9 mouse cellular contexts compared by ENCODE assay signal in genomic region chr6:108963295-108963694, GRCm38 (mm10).
A peak's percentile ranks its signal among the peaks of the same experiment; 100 is the strongest.
DNase-seq lines count a peak whose midpoint lies in the region; ATAC-seq and TF ChIP-seq lines count a peak whose summit lies in the region.
"Had no signal": no experiment of that assay in that cellular context is flagged by ENCODE, and none has a peak within 500 bp of the region (broad histone marks: within the 10 kb centered on the region; RNA-seq: fewer than 3 reads in every experiment).

No protein-coding gene starts in this region.

- no peaks in the 10 kb centered on the region for H3K27me3 ChIP-seq in kidney, embryonic 16.5 days (ENCODE audit: insufficient read depth, low read length)
- no peaks in the 10 kb centered on the region for H3K27me3 ChIP-seq in limb, embryonic 14.5 days (ENCODE audit: control insufficient read depth, insufficient read depth, low read length)

- 6% methylated on average over 2 of the region's 2 CpGs for WGBS in kidney, embryonic 16.5 days
- 13% methylated on average over 2 of the region's 2 CpGs for WGBS in limb, embryonic 14.5 days

- H3K4me3 ChIP-seq in ES-E14 (ENCODE audit: insufficient read depth in 1 of 2, low read depth in 1 of 2, low read length in 2 of 2, poor library complexity in 1 of 2, severe bottlenecking in 1 of 2): no peak overlapping the region
- H3K4me3 ChIP-seq in kidney, embryonic 16.5 days (ENCODE audit: low read length): no peak overlapping the region
- H3K4me3 ChIP-seq in limb, embryonic 14.5 days (replicated peaks; ENCODE audit: low read length): no peak overlapping the region
- H3K4me3 ChIP-seq: erythroblast, embryonic 14.5 days had no signal

- H3K4me1 ChIP-seq in ES-E14 (ENCODE audit: control insufficient read depth in 2 of 2, insufficient read depth in 2 of 2, low read length in 2 of 2, poor library complexity in 1 of 2): no peaks in the 10 kb centered on the region
- H3K4me1 ChIP-seq in kidney, embryonic 16.5 days (ENCODE audit: insufficient read depth, low read length): no peaks in the 10 kb centered on the region
- H3K4me1 ChIP-seq in limb, embryonic 14.5 days (ENCODE audit: control insufficient read depth, insufficient read depth, low read length): no peaks in the 10 kb centered on the region

- H3K36me3 ChIP-seq in ES-E14 (ENCODE audit: control insufficient read depth, insufficient read depth, low read length, poor library complexity, severe bottlenecking): no peaks in the 10 kb centered on the region
- no peaks in the 10 kb centered on the region for H3K36me3 ChIP-seq in kidney, embryonic 16.5 days (ENCODE audit: insufficient read depth, low read length)
- no peaks in the 10 kb centered on the region for H3K36me3 ChIP-seq in limb, embryonic 14.5 days (ENCODE audit: control insufficient read depth, insufficient read depth, low read length)

- no peaks in the 10 kb centered on the region for H3K9me3 ChIP-seq in ES-E14 (ENCODE audit: control insufficient read depth, insufficient read depth, low read depth, low read length)
- H3K9me3 ChIP-seq in kidney, embryonic 16.5 days (ENCODE audit: low read length): no peaks in the 10 kb centered on the region
- H3K9me3 ChIP-seq in limb, embryonic 14.5 days (ENCODE audit: control insufficient read depth, low read length): no peaks in the 10 kb centered on the region

- no peak overlapping the region for H3K9ac ChIP-seq in ES-E14 (ENCODE audit: insufficient read depth, low read depth, low read length, poor library complexity, severe bottlenecking)
- no peak overlapping the region for H3K9ac ChIP-seq in kidney, embryonic 16.5 days (replicated peaks; ENCODE audit: low read length)
- no peak overlapping the region for H3K9ac ChIP-seq in limb, embryonic 14.5 days (ENCODE audit: low read depth, low read length, severe bottlenecking)

- peak; percentile 83 for DNase-seq in 3T3-L1 (ENCODE audit: low read depth, low spot score)
- DNase-seq in ES-E14 (ENCODE audit: low read depth, low spot score): peak; percentile 33
- peak; percentile 67 to 78 for DNase-seq in cerebellum, postnatal 14 days
- DNase-seq in frontal cortex, postnatal 25 days (ENCODE audit: low spot score in 2 of 2): peak; percentile 56 to 74
- peak; percentile 71 for DNase-seq in limb, embryonic 14.5 days (ENCODE audit: low spot score)
- DNase-seq in right cerebral cortex, postnatal 10 days (ENCODE audit: low spot score in 2 of 2): peak; percentile 80 to 84
- no peak for DNase-seq in c-Kit-positive CD71-positive TER-119-positive erythroid progenitor cells, embryonic 14.5 days (ENCODE audit: low spot score)

- no peak overlapping the region for H3K27ac ChIP-seq in ES-E14 (ENCODE audit: insufficient read depth, low read depth, low read length, poor library complexity, severe bottlenecking)
- no peak overlapping the region for H3K27ac ChIP-seq in kidney, embryonic 16.5 days (ENCODE audit: low read length)
- no peak overlapping the region for H3K27ac ChIP-seq in limb, embryonic 14.5 days (replicated peaks; ENCODE audit: low read depth, low read length)

- ATAC-seq in kidney, embryonic 16.5 days (ENCODE audit: low FRiP score, low TSS enrichment): peak; percentile 67; the same call in 1 of the 2 replicates
- 0 out of 2 replicates have a peak, but pooled peaks have one; percentile 26 for ATAC-seq in limb, embryonic 14.5 days (ENCODE audit: low FRiP score, low read depth)

- in situ Hi-C loops in ES-E14 (cut with MboI; ENCODE audit: low sequenced_read_pairs in 2 of 2, unreplicated experiment in 2 of 2): no loop called here

- H3K4me2 ChIP-seq in kidney, embryonic 16.5 days (replicated peaks; ENCODE audit: low read depth, low read length): no peak overlapping the region
- H3K4me2 ChIP-seq in limb, embryonic 14.5 days (replicated peaks; ENCODE audit: low read depth, low read length, severe bottlenecking): no peak overlapping the region

- TF ChIP-seq POLR2A in limb, embryonic 14.5 days (IDR thresholded peaks at IDR 0.05; ENCODE audit: borderline replicate concordance, extremely low read depth, insufficient read depth, insufficient read length): no peak

TF ChIP-seq in ES-E14, 5 proteins besides CTCF, POLR2A, EP300 and RAD21:
- no peak for TF ChIP-seq HCFC1 (IDR thresholded peaks at IDR 0.05; ENCODE audit: borderline replicate concordance, insufficient read depth, low read length)
- no peak for TF ChIP-seq ZNF384 (IDR thresholded peaks at IDR 0.05; ENCODE audit: low read depth, low read length)
- TF ChIP-seq CHD2 (IDR thresholded peaks at IDR 0.05; ENCODE audit: low read depth, low read length): no peak
- 0 out of 2 replicates have a peak, but pooled peaks have one; percentile 4 for TF ChIP-seq ZC3H11A (IDR thresholded peaks at IDR 0.05; ENCODE audit: borderline replicate concordance, low read depth, low read length)
TF ChIP-seq in ES-E14: peak in this region for 1.
